Mouse (Mus musculus) heart, adult 2 months (tissue): ENCODE data around the gene Dock8. TPM values are rescaled to one million over a fixed set of nuclear protein-coding genes. Genes with fewer than 3 reads are reported as not detected.

Source experiments
- DNase-seq, 2 experiments: peaks; one replicate each; pipeline ENCODE4 v3.0.0; 2021
- H3K27ac ChIP-seq: fragments of 200-600 bp; 2 replicates; pipeline ENCODE4 v1.8.1; 2022
- H3K27me3 ChIP-seq: fragments of 200-500 bp; 2 replicates; pipeline ENCODE4 v1.6.1; 2012; ENCODE audit warnings: mild to moderate bottlenecking, low read length, inconsistent platforms, mixed read lengths; ENCODE audit not compliant: control insufficient read depth, insufficient read depth
- H3K36me3 ChIP-seq: fragments of 200-500 bp; 2 replicates; pipeline ENCODE4 v1.6.1; 2012; ENCODE audit warnings: low read length, inconsistent platforms; ENCODE audit not compliant: control insufficient read depth, insufficient read depth
- H3K4me1 ChIP-seq: fragments of 200-500 bp; 2 replicates; pipeline ENCODE4 v1.6.1; 2011; ENCODE audit warnings: low read length; ENCODE audit not compliant: control insufficient read depth, insufficient read depth
- H3K4me3 ChIP-seq: fragments of 200-600 bp; 2 replicates; pipeline ENCODE4 v1.8.1; 2022
- H3K79me2 ChIP-seq: fragments of 200-500 bp; replicated peaks from 2 replicates; pipeline ENCODE4 v1.6.1; 2012; ENCODE audit warnings: mild to moderate bottlenecking, inconsistent platforms, low read length, moderate library complexity, mixed read lengths; ENCODE audit not compliant: control insufficient read depth, insufficient read depth
- H3K9ac ChIP-seq: fragments of 200-500 bp; 2 replicates; pipeline ENCODE4 v1.6.1; 2012; ENCODE audit warnings: low read depth, mild to moderate bottlenecking, control low read depth, inconsistent platforms, low read length, mixed read lengths
- CTCF ChIP-seq: fragments of 200-600 bp; IDR thresholded peaks from 2 replicates; pipeline ENCODE4 v1.8.1; 2022; ENCODE audit warnings: antibody characterized with exemption, mild to moderate bottlenecking, moderate library complexity
- EP300 ChIP-seq: fragments of 200-500 bp; IDR thresholded peaks from 2 replicates; pipeline ENCODE4 v1.6.1; 2011; ENCODE audit warnings: low read depth, low read length, control low read depth; ENCODE audit not compliant: insufficient read depth
- POLR2A ChIP-seq: fragments of 200-500 bp; IDR thresholded peaks from 2 replicates; pipeline ENCODE4 v1.6.1; 2011; ENCODE audit warnings: mild to moderate bottlenecking, low read depth, low read length, control low read depth; ENCODE audit not compliant: insufficient read depth
- WGBS: fragments of 180-500 bp; shearing (Covaris S2); methylation state at CpG from one replicate; pipeline ENCODE4 v1.1.7; 2018; 5-methylcytosine and 5-hydroxymethylcytosine counted together
- intact Hi-C: fragments of 180-260 bp; cut with DNase I; formaldehyde crosslinking; loops from one replicate; pipeline ENCODE4 v1.15.1; 2025
- polyA plus RNA-seq: library from polyadenylated mRNA; depleted of rRNA; stranded (reverse); fragments of >200 nt; gene quantifications from 2 replicates; pipeline ENCODE4 v1.2.3, GENCODE M21; 2012
- total RNA-seq, 2 experiments: library from RNA; stranded (reverse); gene quantifications; 2 replicates each; pipeline ENCODE4 v1.2.3; 2021

The Dock8 gene
- total and polyA plus RNA-seq, 3 experiments = 5.7 to 24.7 (median 17.5) TPM

DNA sequence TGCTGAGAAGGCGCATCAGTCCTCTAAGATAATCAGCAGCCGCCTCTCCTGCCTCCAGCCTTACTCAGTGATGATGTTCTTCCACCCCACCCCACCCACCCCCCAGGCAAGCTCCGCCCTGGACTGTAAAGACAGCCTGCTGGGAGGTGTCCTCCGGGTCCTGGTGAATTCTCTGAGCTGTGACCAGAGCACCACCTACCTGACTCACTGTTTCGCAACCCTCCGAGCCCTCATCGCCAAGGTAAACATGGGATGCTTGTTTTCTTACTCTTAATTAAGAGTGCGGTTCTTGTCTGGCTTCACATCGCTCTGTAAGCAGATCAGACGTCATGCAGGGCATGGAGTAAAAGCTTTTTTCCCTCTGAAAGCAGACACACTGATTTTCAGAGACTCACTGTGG lies 172.1 kb downstream of the Dock8 start:
- intact Hi-C loops = no loop called here
- H3K4me1 ChIP-seq = no peaks in the 10 kb centered on the region
- H3K36me3 ChIP-seq = no peaks in the 10 kb centered on the region
- H3K27ac ChIP-seq = no peak overlapping the region
- 71% methylated on average over 10 of the region's 10 CpGs for WGBS
- DNase-seq = no peak
- H3K9ac ChIP-seq = no peak overlapping the region
- no peak overlapping the region for H3K4me3 ChIP-seq
- TF ChIP-seq CTCF = no peak
- TF ChIP-seq EP300 = no peak
- H3K79me2 ChIP-seq = no peaks in the 10 kb centered on the region
- no peaks in the 10 kb centered on the region for H3K27me3 ChIP-seq

DNA sequence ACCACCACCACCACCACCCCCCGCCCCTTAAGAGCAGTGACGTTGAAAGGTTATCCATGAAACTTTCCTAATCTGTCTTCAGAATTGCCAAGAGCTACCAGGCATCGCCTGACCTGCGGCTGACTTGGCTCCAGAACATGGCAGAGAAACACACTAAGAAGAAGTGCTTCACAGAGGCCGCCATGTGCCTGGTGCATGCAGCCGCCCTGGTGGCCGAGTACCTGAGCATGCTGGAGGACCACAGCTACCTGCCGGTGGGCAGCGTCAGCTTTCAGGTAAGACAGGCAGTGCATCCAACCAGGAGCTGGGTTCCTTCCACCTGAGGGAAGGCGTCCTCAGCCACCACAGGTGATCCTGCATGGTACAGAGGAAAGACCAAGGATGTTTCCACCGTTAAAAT lies 177.4 kb downstream of the Dock8 start:
- TF ChIP-seq EP300 (no peak), CTCF (no peak), POLR2A (no peak)
- H3K79me2 ChIP-seq = no peaks in the 10 kb centered on the region
- intact Hi-C loops = no loop called here
- WGBS = 90% methylated on average over 11 of the region's 11 CpGs
- H3K4me3 ChIP-seq = no peak overlapping the region
- no peaks in the 10 kb centered on the region for H3K4me1 ChIP-seq
- DNase-seq = peak in 1 of 2 experiments; percentile 9
- H3K36me3 ChIP-seq = no peaks in the 10 kb centered on the region
- no peak overlapping the region for H3K27ac ChIP-seq
- no peaks in the 10 kb centered on the region for H3K27me3 ChIP-seq
- no peak overlapping the region for H3K9ac ChIP-seq

DNA sequence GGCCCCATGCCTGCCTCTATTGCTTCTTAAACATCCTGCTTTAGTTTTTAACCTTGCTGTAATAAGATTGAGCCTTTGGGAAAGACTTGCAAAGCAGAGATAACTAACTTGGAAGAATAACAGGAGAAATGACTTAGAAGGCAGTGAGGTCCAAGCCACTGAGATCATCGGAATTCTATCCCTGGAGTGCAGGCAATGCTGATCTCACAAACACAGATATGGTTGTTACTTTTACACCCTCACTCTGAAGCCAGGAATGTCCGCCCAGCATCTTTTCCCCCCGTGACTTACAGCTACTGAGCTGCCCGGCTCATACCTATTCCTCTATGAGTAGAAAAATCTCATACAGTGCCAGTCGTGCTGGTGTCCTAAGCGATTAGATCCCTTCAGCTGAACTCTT lies 180.7 kb downstream of the Dock8 start:
- Histone ChIP-seq H3K36me3 (no peaks in the 10 kb centered on the region), H3K4me3 (no peak overlapping the region), H3K27me3 (no peaks in the 10 kb centered on the region), H3K79me2 (no peaks in the 10 kb centered on the region), H3K9ac (no peak overlapping the region), H3K4me1 (no peaks in the 10 kb centered on the region), H3K27ac (no peak overlapping the region)
- intact Hi-C loops = no loop called here
- 35% methylated on average over 6 of the region's 6 CpGs for WGBS
- TF ChIP-seq POLR2A (no peak), EP300 (no peak), CTCF (no peak)
- DNase-seq = peak in 1 of 2 experiments; percentile 45

DNA sequence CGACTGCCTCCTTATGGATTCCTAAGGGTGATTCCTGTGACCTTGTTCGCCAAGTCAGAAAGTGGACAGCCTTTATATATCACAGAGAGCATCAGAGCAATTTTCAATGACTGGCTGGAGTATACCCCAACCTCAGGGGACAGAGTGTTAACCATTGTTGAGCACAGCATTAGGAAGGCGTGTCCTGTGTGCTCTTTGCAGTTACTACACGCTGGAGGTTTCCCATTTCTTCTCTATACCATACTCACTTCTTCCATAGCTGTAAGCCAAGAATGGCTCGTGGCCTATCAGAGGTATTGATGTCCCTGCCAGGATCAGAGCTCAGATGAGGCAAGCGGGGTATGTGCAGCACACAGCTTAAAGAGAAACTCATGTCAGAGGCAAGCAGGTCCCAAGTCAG lies 181.2 kb downstream of the Dock8 start:
- WGBS = 66% methylated on average over 6 of the region's 6 CpGs
- Histone ChIP-seq H3K27ac (no peak overlapping the region), H3K36me3 (no peaks in the 10 kb centered on the region), H3K4me3 (no peak overlapping the region), H3K79me2 (no peaks in the 10 kb centered on the region), H3K27me3 (no peaks in the 10 kb centered on the region), H3K4me1 (no peaks in the 10 kb centered on the region), H3K9ac (no peak overlapping the region)
- intact Hi-C loops = no loop called here
- DNase-seq = no peak
- TF ChIP-seq EP300 (no peak), POLR2A (no peak), CTCF (no peak)

DNA sequence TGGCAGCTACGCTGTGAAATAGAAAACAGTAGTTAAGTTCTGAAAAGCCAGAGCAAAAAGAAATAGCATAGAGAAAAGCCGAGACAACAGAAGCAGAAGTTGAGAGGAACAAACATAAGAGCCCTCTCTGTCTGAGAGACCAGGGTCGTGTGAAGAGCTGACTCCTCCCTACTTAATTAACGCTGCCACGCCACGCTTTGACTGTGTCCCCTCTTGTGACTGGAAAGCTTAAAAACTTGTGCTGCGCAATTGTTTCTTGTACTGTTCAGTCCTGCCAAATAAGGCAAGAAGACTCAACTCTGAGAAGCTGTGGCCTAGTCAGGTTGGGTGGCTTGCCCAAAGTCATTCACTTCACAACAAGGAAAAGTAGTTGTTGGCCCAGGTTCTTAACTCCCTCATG lies 184.7 kb downstream of the Dock8 start:
- WGBS = 72% methylated on average over 7 of the region's 7 CpGs
- H3K9ac ChIP-seq = no peak overlapping the region
- DNase-seq = no peak
- TF ChIP-seq CTCF (no peak), POLR2A (no peak), EP300 (no peak)
- H3K4me3 ChIP-seq = no peak overlapping the region
- intact Hi-C loops = no loop called here
- no peaks in the 10 kb centered on the region for H3K4me1 ChIP-seq
- H3K79me2 ChIP-seq = no peaks in the 10 kb centered on the region
- no peak overlapping the region for H3K27ac ChIP-seq
- H3K27me3 ChIP-seq = no peaks in the 10 kb centered on the region
- no peaks in the 10 kb centered on the region for H3K36me3 ChIP-seq

DNA sequence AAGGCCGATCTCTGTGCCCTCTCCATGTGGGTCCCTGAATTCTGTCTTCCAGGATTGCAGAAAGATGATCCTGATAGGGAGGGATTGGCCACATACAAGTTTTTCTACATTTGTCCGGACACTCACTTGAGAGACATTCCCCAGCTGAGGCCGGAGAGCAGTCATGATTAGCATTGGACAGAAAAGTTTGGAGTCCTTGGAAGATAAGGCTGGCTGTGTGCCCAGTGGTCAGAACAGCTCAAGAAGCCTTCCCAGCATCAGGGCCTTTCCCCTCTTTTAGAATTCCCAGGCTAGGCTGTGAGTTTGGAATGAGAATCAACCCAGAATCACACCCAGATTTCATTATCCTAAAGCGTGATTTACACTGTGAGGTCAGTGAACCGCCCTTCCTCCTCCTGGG lies 187.0 kb downstream of the Dock8 start:
- Histone ChIP-seq H3K27ac (no peak overlapping the region), H3K79me2 (no peaks in the 10 kb centered on the region), H3K4me3 (no peak overlapping the region), H3K4me1 (no peaks in the 10 kb centered on the region), H3K36me3 (no peaks in the 10 kb centered on the region), H3K27me3 (no peaks in the 10 kb centered on the region), H3K9ac (no peak overlapping the region)
- peak; percentile 35 to 48 for DNase-seq
- no peak for TF ChIP-seq CTCF
- no peak for TF ChIP-seq POLR2A
- TF ChIP-seq EP300 = no peak
- intact Hi-C loops = no loop called here
- WGBS = 47% methylated on average over 5 of the region's 5 CpGs
